Mouse (Mus musculus) stomach, postnatal 0 days (tissue): ENCODE measurements around the gene Rfc3.

Experiments used
- CTCF ChIP-seq: IDR thresholded peaks from 2 replicates; pipeline ENCODE4 v1.5.1; 2016; ENCODE audit warnings: antibody characterized with exemption, low read depth, mild to moderate bottlenecking, moderate library complexity
- EP300 ChIP-seq: optimal IDR thresholded peaks from 2 replicates; pipeline ENCODE3; 2016; ENCODE audit warnings: antibody characterized with exemption

GRCm38 (mm10) chr5:151605921-151606320 is 45.1 kb downstream of the Rfc3 start, which contains the start of gene Vmn2r18:
- TF ChIP-seq CTCF (no peak), EP300 (no peak)
